ENCODE assay signal across 21 mouse cellular contexts in the genomic region with DNA sequence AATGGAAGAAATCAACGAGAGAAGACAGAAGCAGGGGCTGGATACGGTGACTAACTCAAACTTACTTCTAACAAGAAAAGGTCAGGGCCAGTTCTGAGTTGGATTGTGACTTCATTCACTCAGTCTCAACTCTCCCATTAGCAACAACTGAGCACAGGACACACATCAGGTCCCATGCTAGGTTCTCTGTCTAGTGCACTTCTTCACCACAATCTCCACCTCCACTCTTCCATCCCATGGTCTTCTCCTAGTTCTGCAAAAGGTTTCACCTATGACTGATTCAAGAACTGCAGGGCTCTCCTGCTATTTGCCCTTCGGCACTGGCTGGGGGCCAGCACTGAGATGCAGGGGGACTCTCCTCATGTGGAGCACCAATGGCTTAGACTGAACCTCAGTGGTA. TPM values are rescaled to one million over a fixed set of nuclear protein-coding genes. Genes with fewer than 3 reads are reported as not detected.
"Had no signal": no experiment of that assay in that cellular context is flagged by ENCODE, and none has a peak within 500 bp of the region (broad histone marks: within the 10 kb centered on the region; RNA-seq: fewer than 3 reads in every experiment).

No protein-coding gene starts in this region.

- H3K9ac ChIP-seq: limb, embryonic 12.5 days; limb, embryonic 15.5 days; liver, embryonic 14.5 days; liver, postnatal 0 days; lung, embryonic 14.5 days; midbrain, embryonic 12.5 days; midbrain, embryonic 15.5 days; neural tube, embryonic 12.5 days; neural tube, embryonic 15.5 days had no signal

- DNase-seq: kidney, adult 9 months; kidney, postnatal 14 days; kidney, postnatal 4 days; left cerebral cortex, postnatal 4 days; liver, postnatal 0 days; lung, embryonic 14.5 days; retina, postnatal 1 day; right cerebral cortex, postnatal 25 days; spleen, adult 18-20 months; thymus, adult 18-20 months; thymus, postnatal 36 days had no signal

- H3K36me3 ChIP-seq: limb, embryonic 12.5 days; limb, embryonic 15.5 days; midbrain, embryonic 12.5 days; midbrain, embryonic 15.5 days; neural tube, embryonic 12.5 days; neural tube, embryonic 15.5 days had no signal

- H3K27me3 ChIP-seq: limb, embryonic 15.5 days; midbrain, embryonic 12.5 days; midbrain, embryonic 15.5 days; neural tube, embryonic 12.5 days; neural tube, embryonic 15.5 days had no signal

- H3K27ac ChIP-seq: limb, embryonic 12.5 days; limb, embryonic 15.5 days; liver, embryonic 14.5 days; macrophage; midbrain, embryonic 12.5 days; midbrain, embryonic 15.5 days; neural tube, embryonic 12.5 days; neural tube, embryonic 15.5 days had no signal

- H3K4me1 ChIP-seq: limb, embryonic 12.5 days; limb, embryonic 15.5 days; midbrain, embryonic 12.5 days; midbrain, embryonic 15.5 days; neural tube, embryonic 12.5 days; neural tube, embryonic 15.5 days had no signal

- H3K4me3 ChIP-seq: limb, embryonic 12.5 days; limb, embryonic 15.5 days; midbrain, embryonic 12.5 days; midbrain, embryonic 15.5 days; neural tube, embryonic 12.5 days; neural tube, embryonic 15.5 days had no signal

RNA-seq across cellular contexts. Expression of a gene that starts 49.7 kb away (rescaled TPM):
- total RNA-seq: megakaryocyte, adult 5-6 weeks had no signal
- polyA plus RNA-seq: kidney, embryonic 16.5 days; limb, embryonic 12.5 days; liver, postnatal 0 days; lung, embryonic 14.5 days; midbrain, embryonic 12.5 days had no signal

RNA-seq across cellular contexts. Expression of a gene that starts 54.1 kb away (rescaled TPM):
- total RNA-seq: megakaryocyte, adult 5-6 weeks had no signal
